Mouse (Mus musculus): ENCODE data around the gene Smarca4.
"Not testable (repeated sequence)": the region's sequence is repeated elsewhere in the genome, so short reads cannot be mapped to it uniquely, and the experiment has no call there.

The Smarca4 gene

DNA sequence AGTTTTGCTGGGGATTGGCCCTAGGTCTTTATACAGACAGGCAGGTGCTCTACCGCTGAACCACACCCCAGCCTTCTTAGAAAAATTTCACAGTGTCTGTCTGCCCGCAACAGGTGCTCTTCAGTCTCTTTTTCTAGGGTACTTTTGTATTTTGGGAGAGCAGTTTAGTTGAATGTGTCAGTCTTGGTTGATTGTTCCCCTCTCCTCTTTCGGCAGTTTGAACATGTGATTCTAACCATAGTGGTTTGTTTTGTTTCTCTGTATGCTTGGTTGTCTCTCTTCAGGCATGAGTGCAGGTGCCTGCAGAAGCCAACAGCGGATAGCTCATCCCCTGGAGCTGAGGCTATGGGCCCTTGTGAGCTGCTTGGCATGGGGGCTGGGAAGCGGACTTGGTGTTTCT, 36.3 kb downstream of the Smarca4 start:
- DNase-seq (ENCODE audit: inconsistent age in 2 of 2, low spot score in 1 of 2), result no peak

GRCm38 (mm10) chr9:21653253-21653652, 37.3 kb downstream of the Smarca4 start:
- DNase-seq (ENCODE audit: inconsistent age in 2 of 2, low spot score in 1 of 2), result no peak

DNA sequence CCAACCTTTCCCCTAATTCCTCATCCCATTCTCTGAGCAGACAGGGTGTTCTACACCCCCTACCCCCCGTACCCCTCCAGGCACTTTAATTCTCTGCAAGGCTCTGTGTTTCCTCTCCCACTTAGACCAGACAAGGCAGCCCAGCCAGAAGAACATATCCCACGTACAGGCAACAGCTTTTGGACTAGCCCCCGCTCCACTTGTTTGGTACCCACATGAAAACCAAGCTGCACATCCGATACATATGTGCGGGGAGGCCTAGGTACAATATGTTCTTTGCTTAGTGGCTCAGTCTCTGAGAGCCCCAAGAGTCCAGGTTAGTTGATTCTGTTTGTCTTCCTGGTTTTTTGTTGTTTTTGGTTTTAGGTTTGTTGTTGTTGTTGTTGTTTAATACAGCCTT, 46.1 kb downstream of the Smarca4 start:
- DNase-seq (ENCODE audit: inconsistent age in 2 of 2, low spot score in 1 of 2), result no peak

DNA sequence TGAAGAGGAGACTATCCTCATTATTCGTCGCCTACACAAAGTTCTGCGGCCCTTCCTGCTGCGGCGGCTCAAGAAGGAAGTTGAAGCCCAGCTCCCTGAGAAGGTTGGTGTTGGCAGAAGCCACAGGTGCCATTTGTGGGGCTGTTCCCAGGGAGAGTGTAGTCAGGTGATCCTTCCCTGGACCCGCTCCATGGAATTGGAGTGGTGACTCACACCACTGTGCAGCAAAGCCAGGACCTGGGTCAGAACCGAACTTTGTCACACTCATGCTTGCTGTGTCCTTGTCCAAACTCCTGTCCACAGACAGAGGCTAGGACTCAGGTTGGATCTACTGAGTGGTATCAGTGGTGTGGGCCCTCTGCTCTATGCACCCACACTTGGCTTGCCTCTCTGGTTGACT, 53.0 kb downstream of the Smarca4 start:
- peak; percentile 56 to 79 for DNase-seq (ENCODE audit: inconsistent age in 2 of 2, low spot score in 1 of 2)

GRCm38 (mm10) chr9:21670354-21670753, 54.4 kb downstream of the Smarca4 start:
- DNase-seq (ENCODE audit: inconsistent age in 2 of 2, low spot score in 1 of 2), result no peak

- no peak for DNase-seq (ENCODE audit: inconsistent age in 2 of 2, low spot score in 1 of 2)
Measured at GRCm38 (mm10) chr9:21671753-21672152, 55.8 kb downstream of the Smarca4 start.

DNA sequence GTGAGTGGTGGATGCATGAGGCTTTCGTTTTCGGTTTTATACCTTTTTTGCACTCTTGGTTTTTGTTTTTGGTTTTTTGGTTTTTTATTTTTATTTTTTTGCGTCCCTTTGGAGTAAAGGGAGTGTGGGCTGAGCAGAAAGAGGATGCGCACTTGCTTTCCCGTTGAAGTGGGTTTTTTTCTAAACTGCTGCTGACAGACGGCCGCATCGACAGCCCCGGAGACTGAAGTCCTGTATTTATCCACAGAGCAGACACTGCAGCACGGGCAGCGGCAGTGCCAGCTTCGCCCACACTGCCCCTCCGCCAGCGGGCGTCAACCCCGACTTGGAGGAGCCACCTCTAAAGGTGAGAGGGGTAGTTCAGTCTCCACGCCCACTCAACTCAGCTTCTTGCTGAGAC, 61.7 kb downstream of the Smarca4 start:
- DNase-seq (ENCODE audit: inconsistent age in 2 of 2, low spot score in 1 of 2), result no peak

GRCm38 (mm10) chr9:21680448-21680847, 64.5 kb downstream of the Smarca4 start:
- DNase-seq (ENCODE audit: inconsistent age in 2 of 2, low spot score in 1 of 2), result no peak

DNA sequence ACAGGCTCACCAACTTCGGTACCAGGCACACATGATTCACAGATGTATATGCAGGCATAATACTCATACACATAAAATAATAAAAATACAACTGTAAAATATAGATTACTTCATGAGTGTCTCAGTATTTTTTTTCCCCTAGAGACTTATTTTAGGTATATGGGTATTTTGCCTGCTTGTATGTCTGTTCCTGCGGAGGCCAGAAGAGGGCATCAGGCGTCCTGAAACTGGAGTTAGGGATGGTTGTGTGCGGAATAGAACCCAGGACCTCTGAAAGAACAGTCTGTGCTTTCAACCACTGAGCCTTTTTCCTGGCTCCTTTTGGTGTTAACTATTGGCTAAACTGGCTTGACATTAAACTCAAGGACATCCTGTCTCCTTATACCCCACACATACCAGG, 66.9 kb downstream of the Smarca4 start:
- no peak for DNase-seq (ENCODE audit: inconsistent age in 2 of 2, low spot score in 1 of 2)

GRCm38 (mm10) chr9:21683897-21684296, 67.9 kb downstream of the Smarca4 start:
- no peak for DNase-seq (ENCODE audit: inconsistent age in 2 of 2, low spot score in 1 of 2)

GRCm38 (mm10) chr9:21688554-21688953, 72.6 kb downstream of the Smarca4 start:
- DNase-seq (ENCODE audit: inconsistent age in 2 of 2, low spot score in 1 of 2), result no peak

DNA sequence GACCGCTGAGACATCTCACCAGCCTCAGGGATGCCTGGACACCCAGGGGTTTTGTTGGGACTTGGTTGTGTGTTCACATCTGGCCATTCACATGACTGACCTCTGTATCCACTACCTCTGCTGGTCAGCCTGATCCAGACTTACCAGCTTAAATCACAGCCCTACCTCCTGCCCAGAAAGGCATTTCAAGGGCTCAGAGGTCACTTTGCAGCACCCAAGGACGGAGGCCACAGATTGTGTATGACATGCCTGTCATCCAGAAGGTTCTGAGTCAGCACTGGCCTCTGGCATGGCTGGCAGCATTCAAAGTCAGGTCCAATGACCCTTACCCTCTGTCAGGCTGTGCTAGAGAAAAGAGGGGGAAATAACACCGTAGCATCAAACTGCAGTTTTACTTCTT, 74.1 kb downstream of the Smarca4 start:
- peak; percentile 63 to 83 for DNase-seq (ENCODE audit: inconsistent age in 2 of 2, low spot score in 1 of 2)

DNA sequence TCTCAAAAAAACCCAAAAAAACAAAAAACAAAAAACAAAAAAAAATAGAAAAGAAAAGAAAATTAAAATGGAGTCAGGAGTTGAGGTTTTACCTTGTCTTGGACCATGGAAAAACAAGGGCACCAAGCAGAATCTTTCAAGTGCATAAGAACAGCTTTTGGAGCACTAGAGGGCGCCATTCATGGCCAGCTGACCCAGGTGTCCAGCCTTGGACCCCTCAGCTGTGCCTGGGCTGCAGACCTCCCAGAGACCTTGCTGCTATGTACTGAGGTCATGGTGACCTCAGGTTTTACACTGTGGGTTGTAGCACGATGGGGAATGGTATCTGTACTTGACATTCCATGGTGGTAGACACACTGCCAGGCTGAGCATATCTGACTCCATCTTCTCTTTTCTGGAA, 75.9 kb downstream of the Smarca4 start:
- DNase-seq (ENCODE audit: inconsistent age in 2 of 2, low spot score in 1 of 2), result peak in 1 of 2 experiments; percentile 69

- no peak for DNase-seq (ENCODE audit: inconsistent age in 2 of 2, low spot score in 1 of 2)
Measured at GRCm38 (mm10) chr9:21692491-21692890, 76.5 kb downstream of the Smarca4 start.

DNA sequence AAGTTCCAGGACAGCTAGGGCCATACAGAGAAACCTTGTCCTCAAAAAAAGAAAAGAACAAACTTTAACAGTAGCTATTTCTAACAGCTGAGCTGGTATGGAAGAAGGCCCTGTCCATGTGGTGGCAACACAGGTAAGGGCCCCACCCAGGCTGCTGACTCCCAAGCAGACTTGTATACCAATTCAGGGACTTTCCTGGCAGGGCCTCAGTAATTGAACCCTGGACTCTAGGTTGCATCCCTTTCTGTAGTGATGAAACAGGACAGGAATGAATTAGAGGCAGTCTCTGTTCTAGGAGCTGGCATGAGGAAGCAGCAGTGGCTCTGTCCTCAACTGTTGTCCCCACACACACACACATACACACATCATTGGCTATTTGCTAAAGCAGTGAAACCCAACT, 78.1 kb downstream of the Smarca4 start:
- no peak for DNase-seq (ENCODE audit: inconsistent age in 2 of 2, low spot score in 1 of 2)

- peak in 1 of 2 experiments; percentile 66 for DNase-seq (ENCODE audit: inconsistent age in 2 of 2, low spot score in 1 of 2)
Measured at GRCm38 (mm10) chr9:21695229-21695792, 79.3 kb downstream of the Smarca4 start.

DNA sequence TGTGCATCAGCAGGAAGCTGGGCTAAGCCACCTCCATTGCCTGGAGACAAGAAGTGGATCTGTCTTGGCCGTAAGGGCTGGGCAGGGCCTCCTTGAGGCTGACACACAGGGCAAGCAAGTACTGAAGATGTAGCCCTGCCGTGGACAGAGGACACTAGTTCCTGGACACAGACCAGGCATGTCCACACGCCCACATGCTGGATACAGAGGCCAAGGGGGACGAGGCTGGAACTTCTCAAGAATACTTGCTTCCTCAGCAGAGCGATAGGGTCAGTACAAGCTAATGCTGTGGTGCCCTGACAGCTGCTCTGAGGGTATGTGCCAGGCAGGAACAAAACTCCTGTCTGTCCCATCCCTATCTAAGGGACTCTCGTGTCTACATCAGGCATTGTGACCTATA, 81.2 kb downstream of the Smarca4 start:
- DNase-seq (ENCODE audit: inconsistent age in 2 of 2, low spot score in 1 of 2), result no peak

GRCm38 (mm10) chr9:21699280-21699679, 83.3 kb downstream of the Smarca4 start:
- DNase-seq (ENCODE audit: inconsistent age in 2 of 2, low spot score in 1 of 2), result not testable (repeated sequence)

DNA sequence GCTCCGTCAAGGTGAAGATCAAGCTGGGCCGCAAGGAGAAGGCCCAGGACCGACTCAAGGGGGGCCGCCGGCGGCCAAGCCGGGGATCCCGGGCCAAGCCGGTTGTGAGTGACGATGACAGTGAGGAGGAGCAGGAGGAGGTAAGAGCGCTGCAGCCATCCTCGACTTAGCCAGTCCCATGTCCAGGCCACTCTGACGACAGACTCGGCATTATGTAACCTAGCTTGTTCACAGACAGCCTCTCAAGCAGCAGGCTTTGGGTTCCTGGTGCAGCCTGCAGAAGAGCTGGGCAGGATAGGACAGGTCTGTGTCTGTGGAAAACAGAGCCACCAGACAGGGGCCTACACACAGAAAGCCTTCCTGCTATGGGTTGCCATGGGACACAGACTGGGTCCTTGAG, 85.1 kb downstream of the Smarca4 start:
- no peak for DNase-seq (ENCODE audit: inconsistent age in 2 of 2, low spot score in 1 of 2)

- no peak for DNase-seq (ENCODE audit: inconsistent age in 2 of 2, low spot score in 1 of 2)
Measured at GRCm38 (mm10) chr9:21703494-21703893, 87.5 kb downstream of the Smarca4 start.

GRCm38 (mm10) chr9:21706085-21706484, 90.1 kb downstream of the Smarca4 start:
- DNase-seq (ENCODE audit: inconsistent age in 2 of 2, low spot score in 1 of 2), result no peak

DNA sequence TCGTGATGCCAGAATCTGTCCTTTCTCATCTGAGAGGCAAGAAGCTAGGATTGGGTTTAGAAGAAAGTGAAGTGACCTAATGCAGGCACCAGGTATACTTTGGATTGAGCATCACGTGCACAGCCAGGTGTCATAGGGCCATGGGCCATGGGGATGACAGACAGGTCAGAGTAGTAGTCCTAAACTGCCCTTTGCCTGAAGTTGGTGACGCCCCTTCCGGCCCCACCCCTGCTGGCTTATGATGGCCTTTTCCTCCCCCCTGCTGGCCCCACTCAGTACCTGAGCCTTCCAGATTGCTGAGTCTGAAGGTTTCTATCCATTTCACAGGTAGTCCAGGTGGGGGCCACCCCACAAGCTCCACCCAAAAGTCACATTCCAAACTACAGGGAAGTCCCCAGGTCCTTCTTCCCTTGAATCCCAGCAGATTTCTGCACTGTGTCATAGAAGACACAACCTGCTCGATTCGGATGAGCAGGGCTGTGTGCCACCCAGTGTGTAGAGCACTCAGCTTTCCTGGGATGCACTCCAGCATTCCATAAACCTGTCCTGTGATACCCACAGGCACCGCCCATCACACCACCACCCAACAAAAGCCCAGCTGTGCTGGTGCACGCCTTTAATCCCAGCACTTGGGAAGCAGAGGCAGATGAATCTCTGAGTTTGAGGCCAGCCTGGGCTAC, 90.8 kb downstream of the Smarca4 start:
- DNase-seq (ENCODE audit: inconsistent age in 2 of 2, low spot score in 1 of 2), result no peak

- no peak for DNase-seq (ENCODE audit: inconsistent age in 2 of 2, low spot score in 1 of 2)
Measured at GRCm38 (mm10) chr9:21709340-21709739, 93.4 kb downstream of the Smarca4 start.

All from adrenal gland, adult (tissue).